Mouse (Mus musculus) olfactory bulb, adult 2 months (tissue): ENCODE measurements around the gene Ret.

ENCODE experiments used
- CTCF ChIP-seq: fragments of 200-500 bp; IDR thresholded peaks from 2 replicates; pipeline ENCODE4 v1.5.1; 2012; ENCODE audit warnings: low read depth, mild to moderate bottlenecking, low read length, moderate library complexity; ENCODE audit not compliant: insufficient read depth
- POLR2A ChIP-seq: fragments of 200-500 bp; IDR thresholded peaks from 2 replicates; pipeline ENCODE4 v1.6.1; 2012; ENCODE audit warnings: mild to moderate bottlenecking, low read depth, low read length, moderate library complexity; ENCODE audit not compliant: insufficient read depth

GRCm38 (mm10) chr6:118226072-118226471 lies 28.6 kb upstream of the Ret start:
- TF ChIP-seq POLR2A (no peak), CTCF (no peak)
